Mouse (Mus musculus): ENCODE measurements around the gene Slc17a9. TPM values are rescaled to one million over a fixed set of nuclear protein-coding genes. Genes with fewer than 3 reads are reported as not detected.

The Slc17a9 gene
- polyA plus RNA-seq, 1 experiment from 2014 or later = not detected

DNA sequence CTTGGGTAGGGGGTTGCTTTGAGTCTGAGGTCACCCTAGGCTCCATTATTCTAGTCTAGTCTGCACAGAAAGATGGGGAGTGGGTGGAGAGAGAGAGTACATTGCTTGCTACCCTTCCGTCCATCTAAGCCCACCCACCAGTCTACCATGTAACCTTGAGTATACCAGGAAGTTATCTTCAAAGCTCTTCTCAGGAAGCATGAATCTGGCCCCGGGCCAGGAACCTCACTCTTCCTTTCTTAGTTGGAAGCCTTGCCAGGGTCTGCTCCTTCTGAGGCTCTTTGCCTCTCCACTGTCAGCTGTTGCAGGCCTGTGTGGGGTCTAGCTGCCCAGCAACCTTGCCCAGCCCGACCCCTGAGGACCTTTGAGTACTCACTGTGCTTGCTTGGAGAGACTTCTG lies 6.0 kb downstream of the Slc17a9 start:
- H3K27me3 ChIP-seq (ENCODE audit: control insufficient read depth, insufficient read depth, low read length) = no peaks in the 10 kb centered on the region
- H3K27ac ChIP-seq (replicated peaks; ENCODE audit: low read depth, low read length) = no peak overlapping the region
- ATAC-seq (replicated peaks; ENCODE audit: insufficient number of reproducible peaks, low FRiP score, low TSS enrichment, low read depth) (no peak), DNase-seq (ENCODE audit: low spot score) (no peak)
- 78% methylated on average over 3 of the region's 3 CpGs for WGBS
- H3K36me3 ChIP-seq (replicated peaks; ENCODE audit: control insufficient read depth, insufficient read depth, low read depth, low read length) = no peaks in the 10 kb centered on the region
- H3K4me2 ChIP-seq (ENCODE audit: low read depth, low read length) = no peak overlapping the region
- H3K9ac ChIP-seq (replicated peaks; ENCODE audit: low read length) = no peak overlapping the region
- H3K9me3 ChIP-seq (replicated peaks; ENCODE audit: control insufficient read depth, low read length) = no peaks in the 10 kb centered on the region
- no peak overlapping the region for H3K4me3 ChIP-seq (ENCODE audit: low read depth, low read length)
- H3K4me1 ChIP-seq (ENCODE audit: control insufficient read depth, insufficient read depth, low read length) = no peaks in the 10 kb centered on the region

GRCm38 (mm10) chr2:180731984-180732383 lies 6.9 kb downstream of the Slc17a9 start:
- no peak for DNase-seq (ENCODE audit: low spot score)
- no peak overlapping the region for H3K4me2 ChIP-seq (ENCODE audit: low read depth, low read length)
- no peaks in the 10 kb centered on the region for H3K4me1 ChIP-seq (ENCODE audit: control insufficient read depth, insufficient read depth, low read length)
- H3K9me3 ChIP-seq (replicated peaks; ENCODE audit: control insufficient read depth, low read length) = no peaks in the 10 kb centered on the region
- no peak overlapping the region for H3K4me3 ChIP-seq (ENCODE audit: low read depth, low read length)
- no peaks in the 10 kb centered on the region for H3K27me3 ChIP-seq (ENCODE audit: control insufficient read depth, insufficient read depth, low read length)
- ATAC-seq (replicated peaks; ENCODE audit: insufficient number of reproducible peaks, low FRiP score, low TSS enrichment, low read depth) = no peak
- H3K27ac ChIP-seq (replicated peaks; ENCODE audit: low read depth, low read length) = no peak overlapping the region
- no peak overlapping the region for H3K9ac ChIP-seq (replicated peaks; ENCODE audit: low read length)
- WGBS = 67% methylated on average over 6 of the region's 6 CpGs
- H3K36me3 ChIP-seq (replicated peaks; ENCODE audit: control insufficient read depth, insufficient read depth, low read depth, low read length) = no peaks in the 10 kb centered on the region

DNA sequence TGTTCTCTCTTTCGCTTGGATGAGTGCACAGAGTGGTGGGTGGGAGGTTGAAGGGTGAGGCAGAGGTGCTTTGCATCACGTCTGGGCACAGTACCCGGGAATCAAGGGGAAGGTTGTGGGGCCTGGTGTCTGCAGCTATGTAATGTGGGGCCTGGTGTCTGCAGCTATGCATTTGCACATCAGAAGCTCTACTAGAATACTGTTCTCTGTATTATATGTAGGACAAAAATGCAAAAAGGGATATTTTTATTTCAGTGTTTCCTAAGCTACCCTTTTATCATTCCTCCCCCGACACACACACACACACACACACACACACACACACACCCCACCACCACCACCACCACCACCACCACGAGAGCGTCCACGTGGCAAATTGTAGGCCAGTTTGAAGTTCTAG lies 10.2 kb downstream of the Slc17a9 start:
- DNase-seq (ENCODE audit: low spot score) (no peak), ATAC-seq (replicated peaks; ENCODE audit: insufficient number of reproducible peaks, low FRiP score, low TSS enrichment, low read depth) (no peak)
- no peak overlapping the region for H3K27ac ChIP-seq (replicated peaks; ENCODE audit: low read depth, low read length)
- H3K4me2 ChIP-seq (ENCODE audit: low read depth, low read length) = no peak overlapping the region
- H3K9ac ChIP-seq (replicated peaks; ENCODE audit: low read length) = no peak overlapping the region
- H3K4me1 ChIP-seq (ENCODE audit: control insufficient read depth, insufficient read depth, low read length) = no peaks in the 10 kb centered on the region
- no peaks in the 10 kb centered on the region for H3K27me3 ChIP-seq (ENCODE audit: control insufficient read depth, insufficient read depth, low read length)
- H3K4me3 ChIP-seq (ENCODE audit: low read depth, low read length) = no peak overlapping the region
- no peaks in the 10 kb centered on the region for H3K36me3 ChIP-seq (replicated peaks; ENCODE audit: control insufficient read depth, insufficient read depth, low read depth, low read length)
- 86% methylated on average over 7 of the region's 7 CpGs for WGBS
- no peaks in the 10 kb centered on the region for H3K9me3 ChIP-seq (replicated peaks; ENCODE audit: control insufficient read depth, low read length)

GRCm38 (mm10) chr2:180737984-180738383 lies 12.9 kb downstream of the Slc17a9 start:
- WGBS = 78% methylated on average over 2 of the region's 2 CpGs
- no peaks in the 10 kb centered on the region for H3K9me3 ChIP-seq (replicated peaks; ENCODE audit: control insufficient read depth, low read length)
- ATAC-seq (replicated peaks; ENCODE audit: insufficient number of reproducible peaks, low FRiP score, low TSS enrichment, low read depth) = no peak

GRCm38 (mm10) chr2:180740349-180740748 lies 15.3 kb downstream of the Slc17a9 start:
- Histone ChIP-seq H3K27me3 (ENCODE audit: control insufficient read depth, insufficient read depth, low read length) (no peaks in the 10 kb centered on the region), H3K4me2 (ENCODE audit: low read depth, low read length) (no peak overlapping the region), H3K9me3 (replicated peaks; ENCODE audit: control insufficient read depth, low read length) (no peaks in the 10 kb centered on the region), H3K36me3 (replicated peaks; ENCODE audit: control insufficient read depth, insufficient read depth, low read depth, low read length) (no peaks in the 10 kb centered on the region), H3K9ac (replicated peaks; ENCODE audit: low read length) (no peak overlapping the region), H3K27ac (replicated peaks; ENCODE audit: low read depth, low read length) (no peak overlapping the region), H3K4me3 (ENCODE audit: low read depth, low read length) (no peak overlapping the region), H3K4me1 (ENCODE audit: control insufficient read depth, insufficient read depth, low read length) (no peaks in the 10 kb centered on the region)
- 30% methylated on average over 3 of the region's 3 CpGs for WGBS
- ATAC-seq (replicated peaks; ENCODE audit: insufficient number of reproducible peaks, low FRiP score, low TSS enrichment, low read depth) = no peak
- DNase-seq (ENCODE audit: low spot score) = no peak

More at GRCm38 (mm10) chr2:180737984-180738383, 12.9 kb downstream of the Slc17a9 start:
- Histone ChIP-seq H3K4me2 (ENCODE audit: low read depth, low read length) (no peak overlapping the region), H3K4me1 (ENCODE audit: control insufficient read depth, insufficient read depth, low read length) (no peaks in the 10 kb centered on the region), H3K9ac (replicated peaks; ENCODE audit: low read length) (no peak overlapping the region), H3K27ac (replicated peaks; ENCODE audit: low read depth, low read length) (no peak overlapping the region), H3K4me3 (ENCODE audit: low read depth, low read length) (no peak overlapping the region), H3K36me3 (replicated peaks; ENCODE audit: control insufficient read depth, insufficient read depth, low read depth, low read length) (no peaks in the 10 kb centered on the region), H3K27me3 (ENCODE audit: control insufficient read depth, insufficient read depth, low read length) (no peaks in the 10 kb centered on the region)
- no peak for DNase-seq (ENCODE audit: low spot score)

DNA sequence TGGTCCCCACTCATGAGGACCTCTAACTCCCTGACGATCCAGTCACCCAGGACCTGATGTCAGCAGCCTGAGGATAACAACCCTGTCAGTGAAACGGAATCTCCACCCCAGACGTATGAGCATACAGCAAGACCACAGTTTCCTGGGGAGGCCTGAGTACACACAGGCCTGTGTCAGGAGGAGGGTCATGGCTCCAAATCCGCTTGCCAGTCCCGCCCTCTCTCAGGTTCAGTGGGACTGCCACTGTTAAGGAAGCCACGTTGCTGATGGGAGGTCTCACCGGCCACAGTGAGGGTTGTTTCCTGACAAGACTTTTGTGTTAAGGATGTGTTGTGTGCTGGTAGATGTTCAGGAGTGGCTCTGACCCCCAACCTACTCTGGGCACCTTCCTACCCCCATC lies 16.4 kb downstream of the Slc17a9 start:
- Histone ChIP-seq H3K4me3 (ENCODE audit: low read depth, low read length) (no peak overlapping the region), H3K4me1 (ENCODE audit: control insufficient read depth, insufficient read depth, low read length) (no peaks in the 10 kb centered on the region), H3K27ac (replicated peaks; ENCODE audit: low read depth, low read length) (no peak overlapping the region), H3K36me3 (replicated peaks; ENCODE audit: control insufficient read depth, insufficient read depth, low read depth, low read length) (no peaks in the 10 kb centered on the region), H3K9me3 (replicated peaks; ENCODE audit: control insufficient read depth, low read length) (no peaks in the 10 kb centered on the region), H3K9ac (replicated peaks; ENCODE audit: low read length) (no peak overlapping the region), H3K27me3 (ENCODE audit: control insufficient read depth, insufficient read depth, low read length) (no peaks in the 10 kb centered on the region), H3K4me2 (ENCODE audit: low read depth, low read length) (no peak overlapping the region)
- 73% methylated on average over 7 of the region's 7 CpGs for WGBS
- ATAC-seq (replicated peaks; ENCODE audit: insufficient number of reproducible peaks, low FRiP score, low TSS enrichment, low read depth) (no peak), DNase-seq (ENCODE audit: low spot score) (no peak)

- 85% methylated on average over 6 of the region's 6 CpGs for whole genome bisulfite sequencing
- Histone ChIP-seq H3K27me3 (ENCODE audit: control insufficient read depth, insufficient read depth, low read length) (no peaks in the 10 kb centered on the region), H3K9ac (replicated peaks; ENCODE audit: low read length) (no peak overlapping the region), H3K4me1 (ENCODE audit: control insufficient read depth, insufficient read depth, low read length) (no peaks in the 10 kb centered on the region), H3K27ac (replicated peaks; ENCODE audit: low read depth, low read length) (no peak overlapping the region), H3K4me3 (ENCODE audit: low read depth, low read length) (no peak overlapping the region), H3K4me2 (ENCODE audit: low read depth, low read length) (no peak overlapping the region), H3K36me3 (replicated peaks; ENCODE audit: control insufficient read depth, insufficient read depth, low read depth, low read length) (no peaks in the 10 kb centered on the region), H3K9me3 (replicated peaks; ENCODE audit: control insufficient read depth, low read length) (no peaks in the 10 kb centered on the region)
- ATAC-seq (replicated peaks; ENCODE audit: insufficient number of reproducible peaks, low FRiP score, low TSS enrichment, low read depth) (no peak), DNase-seq (ENCODE audit: low spot score) (no peak)
Measured at GRCm38 (mm10) chr2:180742820-180743219, 17.8 kb downstream of the Slc17a9 start.

DNA sequence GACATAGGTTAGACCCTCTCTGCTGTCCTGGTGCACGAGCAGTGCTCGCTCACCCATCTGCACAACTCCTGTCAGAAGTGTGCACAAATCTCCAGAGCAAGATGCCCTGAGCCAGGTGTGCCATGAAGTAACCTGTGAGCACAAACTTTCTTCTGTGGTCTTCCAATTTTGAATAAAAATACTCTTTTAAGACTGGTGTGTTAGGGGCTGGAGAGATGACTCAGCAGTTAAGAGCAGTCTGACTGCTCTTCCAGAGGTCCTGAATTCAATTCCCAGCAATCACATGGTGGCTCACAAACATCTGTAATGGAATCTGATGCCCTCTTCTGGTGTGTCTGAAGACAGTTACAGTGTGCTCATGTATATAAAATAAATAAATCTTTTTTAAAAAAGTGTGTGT lies 18.3 kb downstream of the Slc17a9 start:
- Histone ChIP-seq H3K4me3 (ENCODE audit: low read depth, low read length) (no peak overlapping the region), H3K27ac (replicated peaks; ENCODE audit: low read depth, low read length) (no peak overlapping the region), H3K4me1 (ENCODE audit: control insufficient read depth, insufficient read depth, low read length) (no peaks in the 10 kb centered on the region), H3K9me3 (replicated peaks; ENCODE audit: control insufficient read depth, low read length) (no peaks in the 10 kb centered on the region), H3K27me3 (ENCODE audit: control insufficient read depth, insufficient read depth, low read length) (no peaks in the 10 kb centered on the region), H3K4me2 (ENCODE audit: low read depth, low read length) (no peak overlapping the region), H3K9ac (replicated peaks; ENCODE audit: low read length) (no peak overlapping the region), H3K36me3 (replicated peaks; ENCODE audit: control insufficient read depth, insufficient read depth, low read depth, low read length) (no peaks in the 10 kb centered on the region)
- WGBS = 91% methylated on average over 2 of the region's 2 CpGs
- ATAC-seq (replicated peaks; ENCODE audit: insufficient number of reproducible peaks, low FRiP score, low TSS enrichment, low read depth) (no peak), DNase-seq (ENCODE audit: low spot score) (no peak)

All from embryonic facial prominence, embryonic 11.5 days (tissue).